Mouse (Mus musculus) bone marrow macrophage, adult 2 months (primary cell): ENCODE results near the gene Cavin4.

Experiments
- CTCF ChIP-seq: IDR thresholded peaks from 2 replicates; pipeline ENCODE4 v1.5.1; 2012; ENCODE audit warnings: low read depth, mild to moderate bottlenecking, low read length, moderate library complexity
- POLR2A ChIP-seq: IDR thresholded peaks from 2 replicates; pipeline ENCODE4 v1.6.1; 2012; ENCODE audit warnings: mild to moderate bottlenecking, low read depth, low read length, borderline replicate concordance

DNA sequence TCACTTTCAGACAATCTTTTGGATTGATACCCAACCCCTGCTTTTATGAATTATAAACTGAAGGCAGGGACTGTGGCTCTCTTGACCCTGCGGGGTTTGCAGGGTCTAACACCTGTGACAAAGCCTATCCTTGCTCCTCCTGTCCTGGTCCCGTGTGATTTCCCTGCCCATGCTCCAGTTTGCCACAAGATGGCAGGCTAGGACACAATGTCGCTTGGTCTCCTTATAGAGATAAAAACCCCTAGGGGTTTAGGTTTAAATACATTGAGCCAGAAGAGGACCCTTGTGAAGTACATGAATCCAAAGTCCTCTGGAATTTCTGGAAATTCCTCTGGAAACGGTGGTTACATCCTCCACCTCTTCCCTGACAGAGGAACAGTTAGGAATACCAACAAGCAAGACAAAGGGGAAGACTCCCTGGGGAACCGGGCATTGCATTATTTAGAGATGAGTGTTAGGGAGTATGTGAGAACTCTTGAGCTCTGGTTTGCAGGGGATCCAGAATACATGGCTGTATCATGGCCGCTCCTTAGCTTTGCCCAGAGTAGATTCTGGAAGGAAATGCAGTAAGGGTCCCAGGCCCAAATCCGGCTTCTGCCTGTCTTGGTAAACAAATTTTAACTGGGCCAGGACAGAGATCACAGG is 28.6 kb downstream of the Cavin4 start:
- no peak for TF ChIP-seq CTCF
- no peak for TF ChIP-seq POLR2A
